Mouse (Mus musculus) megakaryocyte progenitor cell, adult 5-6 weeks (primary cell): ENCODE results near the gene Slc37a1. TPM values are rescaled to one million over a fixed set of nuclear protein-coding genes. Genes with fewer than 3 reads are reported as not detected.
A peak's percentile ranks its signal among the peaks of the same experiment; 100 is the strongest.
"Not testable (repeated sequence)": the region's sequence is repeated elsewhere in the genome, so short reads cannot be mapped to it uniquely, and the experiment has no call there.

Source experiments
- ATAC-seq: replicated peaks from 2 replicates; pipeline ENCODE4 v1.8.0; 2016; ENCODE audit warnings: mild to moderate bottlenecking, moderate TSS enrichment, inconsistent platforms; ENCODE audit not compliant: poor library complexity
- total RNA-seq, 2 experiments: library from RNA; stranded (forward) in 1 of 2; stranded (reverse) in 1 of 2; fragments of 157-497, 149-512 nt in 1 of 2; fragments of 200-1000 nt in 1 of 2; gene quantifications; 2 replicates each; pipeline versions ENCODE4 v1.2.3 to v1.2.4; 2015 to 2017

Slc37a1 gene
- total RNA-seq, 2 experiments from 2014 or later: 8.3 to 9.8 TPM

DNA sequence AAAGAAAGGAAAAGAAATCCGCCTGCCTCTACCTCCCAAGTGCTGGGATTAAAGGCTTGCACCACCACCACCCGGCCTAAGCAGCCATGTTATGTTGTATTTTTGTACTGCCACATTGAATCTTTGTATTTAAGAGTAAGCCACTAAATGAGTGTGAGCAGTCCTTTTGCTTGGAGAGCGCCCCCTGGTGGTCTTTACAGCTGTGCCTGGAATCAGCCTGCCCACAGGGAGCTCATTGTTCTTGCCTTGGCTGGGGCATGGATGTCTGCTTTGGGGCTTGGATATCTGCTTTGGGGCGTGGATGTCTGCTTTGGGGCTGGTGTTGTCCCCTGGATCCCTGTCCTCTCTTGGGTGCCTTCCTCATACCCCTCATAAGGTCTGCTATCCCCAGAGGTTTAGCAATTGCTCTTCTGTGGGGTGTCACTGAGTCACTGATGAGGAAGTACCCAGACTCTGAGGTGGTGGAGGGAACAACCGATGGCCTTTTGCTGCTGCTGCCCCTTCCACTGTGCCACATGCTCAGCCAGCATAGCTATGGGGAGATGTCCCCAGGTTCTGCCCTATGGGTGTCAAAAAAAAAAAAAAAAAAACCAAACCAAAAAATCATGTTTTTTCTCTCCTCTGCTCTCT lies 57.7 kb downstream of the Slc37a1 start:
- ATAC-seq: peak; percentile 80

- no peak for ATAC-seq
Observed at GRCm38 (mm10) chr17:31344816-31345215, 58.2 kb downstream of the Slc37a1 start.

DNA sequence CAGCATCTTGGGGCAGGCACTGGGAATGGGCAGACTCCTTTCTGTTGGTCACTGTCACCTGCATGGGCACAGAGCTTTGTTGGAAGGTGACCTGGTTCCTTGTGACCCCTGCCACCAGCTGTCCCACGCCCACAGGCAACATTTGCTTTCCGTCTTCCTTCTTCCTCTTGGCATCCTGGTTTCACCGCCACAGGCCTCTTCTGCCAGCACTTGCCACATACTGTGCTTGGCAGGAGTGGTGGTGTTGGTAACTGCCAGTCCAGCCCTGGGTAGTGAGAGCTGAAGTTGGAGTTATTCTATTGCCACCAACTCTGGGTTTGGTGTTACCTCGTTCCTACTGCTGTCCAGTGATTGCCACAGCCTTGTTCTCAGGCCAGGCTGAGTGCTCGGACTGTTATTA lies 61.5 kb downstream of the Slc37a1 start:
- no peak for ATAC-seq

DNA sequence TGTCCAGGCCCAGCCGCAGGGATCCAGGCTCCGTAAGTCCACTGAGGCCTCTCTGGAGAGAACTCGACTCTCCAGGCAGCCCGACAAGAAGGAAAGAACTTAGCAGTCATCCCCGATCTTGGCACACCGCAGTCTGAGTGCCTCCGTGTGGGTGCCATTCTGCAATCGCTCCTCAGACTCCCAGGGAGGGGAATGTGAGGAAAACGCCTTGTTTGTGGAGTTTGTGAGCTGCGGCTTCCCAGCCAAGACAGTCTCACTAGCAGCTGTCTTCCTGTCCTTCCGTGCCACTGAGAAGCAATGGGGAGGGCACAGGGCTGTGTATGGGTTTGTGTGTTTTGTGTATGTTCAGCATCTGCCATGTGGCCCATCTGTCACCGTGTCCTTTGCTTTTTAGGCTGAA lies 62.8 kb downstream of the Slc37a1 start:
- ATAC-seq: no peak

DNA sequence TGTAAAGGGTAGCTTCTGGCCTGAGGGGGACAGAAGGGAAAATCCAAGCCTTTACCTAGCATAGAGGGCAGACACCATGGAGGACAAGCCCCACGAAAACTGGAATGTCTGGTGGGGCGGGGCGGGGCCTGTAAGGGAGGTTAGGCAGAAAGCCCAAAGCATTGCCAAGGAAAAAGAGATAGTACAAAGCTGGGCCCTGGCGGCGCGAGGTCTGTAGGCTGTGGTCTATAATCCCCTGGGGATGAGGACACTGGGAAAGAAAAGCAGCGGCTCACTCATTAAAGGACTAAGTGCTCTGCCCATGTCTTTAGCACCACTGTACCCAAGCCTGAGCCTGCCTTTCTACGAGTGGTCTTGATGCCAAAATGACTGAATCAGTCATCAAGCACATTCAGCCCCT lies 65.4 kb downstream of the Slc37a1 start:
- ATAC-seq: no peak

- no peak for ATAC-seq
Observed at GRCm38 (mm10) chr17:31353255-31353654, 66.7 kb downstream of the Slc37a1 start.

DNA sequence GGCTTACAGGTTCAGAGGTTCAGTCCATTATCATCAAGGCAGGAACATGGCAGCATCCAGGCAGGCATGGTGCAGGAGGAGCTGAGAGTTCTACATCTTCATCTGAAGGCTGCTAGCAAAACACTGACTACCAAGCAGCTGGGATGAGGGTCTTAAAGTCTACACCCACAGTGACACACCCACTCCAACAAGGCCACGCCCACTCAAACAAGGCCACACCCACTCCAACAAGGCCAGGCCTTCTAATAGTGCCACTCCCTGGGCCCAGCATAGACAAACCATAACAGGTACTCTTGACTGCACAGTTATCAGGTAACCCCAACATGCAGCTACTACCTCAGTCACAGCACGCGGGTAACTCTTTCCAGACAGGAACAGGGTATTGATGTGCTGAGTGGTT lies 68.1 kb downstream of the Slc37a1 start:
- not testable (repeated sequence) for ATAC-seq

DNA sequence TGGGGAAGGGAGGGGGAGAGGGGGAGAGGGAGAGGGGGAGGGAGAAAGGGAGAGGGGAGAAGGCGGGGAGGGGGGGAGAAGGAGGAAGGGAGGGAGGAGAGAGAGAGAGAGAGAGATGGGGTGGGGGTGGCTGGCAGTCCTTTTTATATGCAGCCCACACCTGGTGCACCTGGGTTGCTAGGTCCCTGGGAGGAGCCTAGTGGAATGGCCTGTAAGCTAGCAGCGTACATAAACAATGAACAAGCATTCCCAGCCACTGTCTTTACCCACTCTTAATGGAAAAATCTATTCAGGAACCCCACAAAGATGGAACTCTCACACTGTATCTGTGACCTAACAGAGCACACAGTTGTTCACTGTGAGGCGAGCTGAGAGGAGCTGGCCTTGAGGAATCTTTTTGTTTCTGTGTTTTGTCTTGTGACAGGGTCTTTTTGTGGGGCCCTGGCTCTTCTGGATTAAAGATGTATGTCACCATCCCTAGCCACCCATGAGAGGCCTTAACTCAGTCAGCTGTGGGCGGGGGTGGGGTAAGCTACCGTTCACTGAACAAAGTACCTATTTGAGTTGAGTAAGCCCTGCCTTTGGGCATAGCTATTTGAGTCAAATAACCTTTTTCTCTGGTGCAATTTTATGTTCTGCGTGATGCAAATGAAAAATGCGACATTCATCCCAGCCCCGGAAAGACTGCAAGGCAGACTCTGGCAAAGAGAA lies 69.4 kb downstream of the Slc37a1 start:
- no peak for ATAC-seq

GRCm38 (mm10) chr17:31360582-31360981 lies 74.0 kb downstream of the Slc37a1 start:
- no peak for ATAC-seq

GRCm38 (mm10) chr17:31365586-31366166 lies 79.1 kb downstream of the Slc37a1 start:
- ATAC-seq: no peak

GRCm38 (mm10) chr17:31370221-31370620 lies 83.6 kb downstream of the Slc37a1 start:
- ATAC-seq: no peak

DNA sequence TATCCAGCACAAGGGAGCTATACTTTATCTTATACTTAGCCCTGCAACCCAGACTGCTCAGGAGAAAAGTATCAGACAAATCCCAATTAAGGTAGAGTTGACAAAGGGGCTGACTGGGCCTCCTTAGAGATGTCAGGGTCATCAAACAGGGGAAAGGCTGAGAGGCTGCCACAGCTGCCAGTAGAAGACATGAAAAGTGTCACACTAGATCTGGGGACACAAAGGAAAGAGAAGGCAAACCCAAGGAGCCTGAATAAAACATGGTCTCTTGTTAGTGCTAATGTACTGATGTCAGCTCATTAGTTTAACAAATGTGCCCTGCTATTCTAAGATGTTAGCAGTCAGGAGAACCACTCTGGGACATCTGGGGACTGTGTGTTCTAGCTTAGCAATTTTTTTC lies 84.3 kb downstream of the Slc37a1 start:
- no peak for ATAC-seq

DNA sequence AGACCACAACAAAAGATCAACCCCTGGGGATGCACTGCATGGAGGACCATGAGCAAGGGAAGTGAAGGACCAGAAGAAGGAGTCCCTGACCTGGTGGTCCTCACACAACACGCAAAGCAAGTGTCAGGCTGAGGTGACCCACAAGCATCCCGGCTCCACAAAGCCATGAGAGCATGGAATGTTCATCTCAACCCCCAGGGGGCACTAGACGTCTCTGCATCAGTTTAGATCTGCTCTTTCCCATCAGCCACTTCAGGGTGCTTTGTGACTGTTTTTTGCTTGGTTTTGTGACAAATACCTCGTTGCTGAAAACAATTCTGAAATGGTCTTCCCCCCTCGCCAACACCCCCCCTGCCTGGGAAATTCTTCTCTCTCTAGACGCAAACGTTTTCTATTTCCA lies 91.4 kb downstream of the Slc37a1 start:
- peak; percentile 74 for ATAC-seq

- ATAC-seq: no peak
Observed at GRCm38 (mm10) chr17:31378361-31378761, 91.8 kb downstream of the Slc37a1 start.

DNA sequence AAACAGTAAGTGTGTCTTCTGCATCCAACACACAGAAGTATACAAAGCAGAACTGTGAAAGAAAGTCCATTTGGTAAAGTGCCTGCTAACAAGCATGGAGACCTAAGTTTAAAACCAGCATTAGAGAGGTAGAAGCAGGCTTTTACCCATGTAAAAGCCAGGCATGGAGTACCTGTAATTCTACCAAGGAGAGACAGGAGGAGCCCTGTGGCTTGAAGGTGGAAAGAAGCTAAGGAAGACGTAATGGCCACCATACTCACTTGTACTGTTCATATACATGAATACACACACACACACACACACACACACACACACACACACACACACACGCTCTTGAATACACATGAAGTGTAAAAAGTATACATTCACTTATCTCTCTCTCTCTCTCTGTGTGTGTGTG lies 92.5 kb downstream of the Slc37a1 start:
- no peak for ATAC-seq

DNA sequence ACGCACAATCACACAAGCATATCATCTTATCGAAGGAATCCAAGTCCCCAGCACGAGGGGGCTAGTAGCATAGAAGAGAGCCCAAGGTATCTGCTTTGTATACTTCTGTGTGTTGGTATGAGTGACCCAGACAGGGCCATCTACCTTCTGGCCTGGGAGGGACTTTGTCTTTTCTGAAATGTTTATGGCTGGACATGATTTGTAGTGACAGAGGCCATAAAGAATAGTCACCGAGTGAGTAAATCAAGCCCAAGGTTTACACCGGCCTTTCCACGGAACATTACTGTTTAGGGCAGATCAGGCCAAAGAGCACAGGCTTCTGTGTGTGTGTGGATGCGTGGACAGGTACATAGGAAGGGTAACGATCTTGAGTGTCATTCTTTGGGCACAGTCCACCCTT lies 93.3 kb downstream of the Slc37a1 start:
- ATAC-seq: no peak

DNA sequence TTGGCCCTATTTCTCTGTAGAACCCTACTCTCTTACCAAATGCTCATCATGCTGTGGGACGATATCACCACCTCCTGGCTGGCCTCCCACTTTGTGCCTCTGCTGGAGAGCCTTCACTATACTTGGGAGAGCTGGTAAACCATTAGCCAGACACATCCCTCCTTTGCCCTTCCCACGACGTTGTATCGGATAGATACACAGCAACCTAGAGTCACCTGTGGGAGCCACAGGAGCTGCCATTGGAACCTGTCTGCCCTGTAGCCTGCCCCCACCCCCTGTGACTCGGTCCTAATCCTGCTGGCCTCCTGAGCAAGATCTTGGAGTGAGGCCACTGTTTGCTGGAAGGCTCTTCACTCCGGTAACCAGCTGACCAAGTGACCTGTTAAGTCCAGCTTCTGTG lies 96.7 kb downstream of the Slc37a1 start:
- no peak for ATAC-seq

- ATAC-seq: no peak
Observed at GRCm38 (mm10) chr17:31384968-31385627, 98.5 kb downstream of the Slc37a1 start.

DNA sequence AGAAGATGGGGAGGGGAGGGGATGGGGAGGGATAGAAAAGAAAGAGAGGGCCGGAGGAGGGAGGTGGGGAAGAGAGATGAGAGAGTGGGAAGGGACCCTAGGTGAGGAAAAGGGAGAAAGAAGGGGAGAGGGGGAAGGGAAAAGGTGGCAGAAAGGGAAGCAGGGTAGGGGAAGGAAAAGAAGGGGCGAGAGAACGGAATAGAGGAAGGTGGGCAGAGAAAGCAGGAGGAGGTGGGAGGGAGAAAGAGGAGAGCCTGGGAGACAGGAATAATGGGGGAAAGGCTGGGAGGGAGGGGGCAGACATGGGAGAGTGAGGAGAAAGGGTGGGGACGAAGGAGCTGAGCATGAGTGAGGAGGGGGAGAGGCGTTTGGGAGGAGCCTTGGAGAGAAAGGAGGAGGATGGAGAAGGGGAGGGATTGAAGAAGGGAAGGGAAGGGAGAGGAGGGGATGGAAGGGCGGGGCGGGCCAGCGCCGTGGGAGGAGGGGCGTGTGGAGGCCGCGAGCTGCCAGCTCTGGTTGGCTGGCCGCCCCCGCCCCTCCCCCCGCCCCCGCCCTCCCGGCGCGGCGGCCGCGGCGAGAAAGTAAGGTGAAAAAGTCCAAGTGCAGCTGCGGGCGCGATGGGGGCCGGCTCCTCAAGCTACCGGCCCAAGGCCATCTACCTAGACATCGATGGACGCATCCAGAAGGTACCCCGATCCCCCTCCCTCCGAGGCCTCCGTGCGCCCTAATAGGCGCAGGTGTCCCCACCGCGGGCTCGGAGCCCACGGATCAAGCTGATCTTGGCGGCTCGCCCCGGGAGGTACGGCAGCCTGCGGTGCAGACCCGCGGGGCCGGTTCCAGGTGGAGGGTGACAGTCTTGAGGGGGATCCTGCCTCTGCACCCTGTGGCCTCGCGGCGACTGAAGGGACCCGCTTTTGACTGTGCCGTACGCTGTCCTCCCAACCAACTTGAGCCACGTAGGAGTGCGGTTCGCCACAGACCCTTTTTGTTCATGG lies 99.4 kb downstream of the Slc37a1 start, which contains the start of gene Pde9a:
TSS of gene Pde9a (plus strand) at position 540 of the 995 bp plus-strand sequence.
- peak; percentile 39 for ATAC-seq

DNA sequence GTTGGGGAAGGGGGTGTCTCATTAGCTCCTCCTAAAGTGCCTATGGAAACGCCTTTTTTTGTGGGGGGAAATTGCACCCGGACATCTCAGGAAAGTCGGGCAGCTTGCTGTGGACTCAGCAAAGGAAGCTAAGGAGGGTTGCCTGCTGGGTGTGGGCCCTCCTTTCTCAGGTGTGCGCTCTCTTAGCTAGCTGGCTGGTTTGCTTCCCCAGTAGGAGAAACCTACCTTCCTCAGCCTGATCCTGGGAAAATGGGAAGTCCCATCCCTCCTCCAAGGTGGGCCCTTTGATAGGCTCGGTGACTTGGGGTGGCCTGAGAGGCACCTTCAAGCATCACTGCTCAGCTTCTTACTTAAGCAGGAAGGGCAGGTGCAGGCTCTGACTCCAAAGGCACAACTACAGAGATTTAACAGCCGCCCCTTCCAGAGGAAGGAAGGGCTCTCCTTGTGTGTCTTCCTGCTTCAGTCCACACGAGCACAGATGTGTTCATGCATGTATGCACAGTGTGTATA lies 100.2 kb downstream of the Slc37a1 start:
- no peak for ATAC-seq
